Mouse (Mus musculus): ENCODE measurements around the gene Vps9d1. TPM values are rescaled to one million over a fixed set of nuclear protein-coding genes. Genes with fewer than 3 reads are reported as not detected.
"Not testable (repeated sequence)": the region's sequence is repeated elsewhere in the genome, so short reads cannot be mapped to it uniquely, and the experiment has no call there.

Gene Vps9d1
- 19.5 and 20.0 TPM in 2 replicates for polyA plus RNA-seq (2016; fragmentation: Nextera tagmentation; extraction: Ambion mirVana)

GRCm38 (mm10) chr8:123254099-123254885 lies at the start of gene Vps9d1, which contains the start of gene Zfp276:
Vps9d1 (minus strand) TSS chr8:123254348.
Zfp276 (plus strand) TSS chr8:123254195.
- Histone ChIP-seq H3K9me3 (replicated peaks) (no peaks in the 10 kb centered on the region), H3K27me3 (replicated peaks) (no peaks in the 10 kb centered on the region), H3K9ac (peak within 1 kb of the TSS; percentile 97), H3K27ac (ENCODE audit: poor library complexity, severe bottlenecking) (peak within 1 kb of the TSS; percentile 84), H3K4me3 (peak within 1 kb of the TSS; percentile 91), H3K4me2 (peak within 1 kb of the TSS; percentile 90), H3K4me1 (replicated peaks) (peaks cover 28% of the 10 kb centered on the region), H3K36me3 (peaks cover 58% of the 10 kb centered on the region)
- under 1% methylated on average over 72 of the region's 99 CpGs for WGBS
- peak; percentile 93 for ATAC-seq (ENCODE audit: insufficient number of reproducible peaks, low FRiP score)

- no peak overlapping the region for H3K27ac ChIP-seq (ENCODE audit: poor library complexity, severe bottlenecking)
- no peaks in the 10 kb centered on the region for H3K27me3 ChIP-seq (replicated peaks)
- peaks cover 55% of the 10 kb centered on the region for H3K36me3 ChIP-seq
- H3K4me3 ChIP-seq = no peak overlapping the region
- no peak overlapping the region for H3K9ac ChIP-seq
- H3K9me3 ChIP-seq (replicated peaks) = no peaks in the 10 kb centered on the region
- 88% methylated on average over 11 of the region's 11 CpGs for WGBS
- no peaks in the 10 kb centered on the region for H3K4me1 ChIP-seq (replicated peaks)
- no peak overlapping the region for H3K4me2 ChIP-seq
- no peak for ATAC-seq (ENCODE audit: insufficient number of reproducible peaks, low FRiP score)
Observed at GRCm38 (mm10) chr8:123298301-123298700, 44.2 kb upstream of the Vps9d1 start.

- no peak overlapping the region for H3K4me2 ChIP-seq
- H3K27me3 ChIP-seq (replicated peaks) = no peaks in the 10 kb centered on the region
- peaks cover 7% of the 10 kb centered on the region; the same call in 1 of the 2 replicates for H3K4me1 ChIP-seq (replicated peaks)
- no peak overlapping the region for H3K27ac ChIP-seq (ENCODE audit: poor library complexity, severe bottlenecking)
- H3K4me3 ChIP-seq = no peak overlapping the region
- 93% methylated on average over 2 of the region's 2 CpGs for WGBS
- ATAC-seq (ENCODE audit: insufficient number of reproducible peaks, low FRiP score) = no peak
- H3K9ac ChIP-seq = no peak overlapping the region
- peaks cover 61% of the 10 kb centered on the region for H3K36me3 ChIP-seq
- no peaks in the 10 kb centered on the region for H3K9me3 ChIP-seq (replicated peaks)
Observed at GRCm38 (mm10) chr8:123292785-123293184, 38.6 kb upstream of the Vps9d1 start.

- H3K4me2 ChIP-seq = no peak overlapping the region
- H3K36me3 ChIP-seq = peaks cover 62% of the 10 kb centered on the region
- H3K9me3 ChIP-seq (replicated peaks) = no peaks in the 10 kb centered on the region
- no peak overlapping the region for H3K9ac ChIP-seq
- H3K4me3 ChIP-seq = no peak overlapping the region
- peaks cover 7% of the 10 kb centered on the region; the same call in 1 of the 2 replicates for H3K4me1 ChIP-seq (replicated peaks)
- H3K27ac ChIP-seq (ENCODE audit: poor library complexity, severe bottlenecking) = no peak overlapping the region
- ATAC-seq (ENCODE audit: insufficient number of reproducible peaks, low FRiP score) = no peak
- 87% methylated on average over 3 of the region's 3 CpGs for WGBS
- no peaks in the 10 kb centered on the region for H3K27me3 ChIP-seq (replicated peaks)
Observed at GRCm38 (mm10) chr8:123292281-123292680, 38.1 kb upstream of the Vps9d1 start.

GRCm38 (mm10) chr8:123291716-123292115 lies 37.6 kb upstream of the Vps9d1 start:
- no peak overlapping the region for H3K27ac ChIP-seq (ENCODE audit: poor library complexity, severe bottlenecking)
- WGBS = 46% methylated on average over 8 of the region's 8 CpGs
- no peak overlapping the region for H3K4me3 ChIP-seq
- peaks cover 66% of the 10 kb centered on the region for H3K36me3 ChIP-seq
- H3K9me3 ChIP-seq (replicated peaks) = no peaks in the 10 kb centered on the region
- H3K4me2 ChIP-seq = no peak overlapping the region
- no peak overlapping the region for H3K9ac ChIP-seq
- peaks cover 7% of the 10 kb centered on the region; the same call in 1 of the 2 replicates for H3K4me1 ChIP-seq (replicated peaks)
- no peak for ATAC-seq (ENCODE audit: insufficient number of reproducible peaks, low FRiP score)
- H3K27me3 ChIP-seq (replicated peaks) = no peaks in the 10 kb centered on the region

- Histone ChIP-seq H3K4me2 (no peak overlapping the region), H3K9ac (no peak overlapping the region), H3K36me3 (peaks cover 63% of the 10 kb centered on the region), H3K27ac (ENCODE audit: poor library complexity, severe bottlenecking) (no peak overlapping the region), H3K27me3 (replicated peaks) (no peaks in the 10 kb centered on the region), H3K4me3 (no peak overlapping the region), H3K4me1 (replicated peaks) (peaks cover 7% of the 10 kb centered on the region; the same call in 1 of the 2 replicates), H3K9me3 (replicated peaks) (no peaks in the 10 kb centered on the region)
- ATAC-seq (ENCODE audit: insufficient number of reproducible peaks, low FRiP score) = no peak
- WGBS = 85% methylated on average over 8 of the region's 8 CpGs
Observed at GRCm38 (mm10) chr8:123290679-123291078, 36.5 kb upstream of the Vps9d1 start.

- H3K9ac ChIP-seq = no peak overlapping the region
- peaks cover 7% of the 10 kb centered on the region; the same call in 1 of the 2 replicates for H3K4me1 ChIP-seq (replicated peaks)
- WGBS = 76% methylated on average over 4 of the region's 4 CpGs
- no peak overlapping the region for H3K27ac ChIP-seq (ENCODE audit: poor library complexity, severe bottlenecking)
- H3K4me2 ChIP-seq = no peak overlapping the region
- H3K27me3 ChIP-seq (replicated peaks) = no peaks in the 10 kb centered on the region
- no peak for ATAC-seq (ENCODE audit: insufficient number of reproducible peaks, low FRiP score)
- no peaks in the 10 kb centered on the region for H3K9me3 ChIP-seq (replicated peaks)
- peaks cover 58% of the 10 kb centered on the region for H3K36me3 ChIP-seq
- no peak overlapping the region for H3K4me3 ChIP-seq
Observed at GRCm38 (mm10) chr8:123290166-123290565, 36.0 kb upstream of the Vps9d1 start.

- no peak for ATAC-seq (ENCODE audit: insufficient number of reproducible peaks, low FRiP score)
- Histone ChIP-seq H3K4me2 (no peak overlapping the region), H3K9me3 (replicated peaks) (no peaks in the 10 kb centered on the region), H3K27me3 (replicated peaks) (no peaks in the 10 kb centered on the region), H3K4me1 (replicated peaks) (peaks cover 20% of the 10 kb centered on the region), H3K9ac (no peak overlapping the region), H3K4me3 (no peak overlapping the region), H3K36me3 (peaks cover 47% of the 10 kb centered on the region), H3K27ac (ENCODE audit: poor library complexity, severe bottlenecking) (no peak overlapping the region)
- 95% methylated on average over 17 of the region's 17 CpGs for WGBS
Observed at GRCm38 (mm10) chr8:123287362-123287761, 33.2 kb upstream of the Vps9d1 start.

GRCm38 (mm10) chr8:123284493-123284892 lies 30.3 kb upstream of the Vps9d1 start:
- 48% methylated on average over 5 of the region's 5 CpGs for WGBS
- Histone ChIP-seq H3K27ac (ENCODE audit: poor library complexity, severe bottlenecking) (no peak overlapping the region), H3K4me2 (no peak overlapping the region), H3K4me3 (no peak overlapping the region), H3K4me1 (replicated peaks) (peaks cover 13% of the 10 kb centered on the region), H3K36me3 (peaks cover 52% of the 10 kb centered on the region), H3K9me3 (replicated peaks) (no peaks in the 10 kb centered on the region), H3K9ac (no peak overlapping the region; the same call in 1 of the 2 replicates), H3K27me3 (replicated peaks) (no peaks in the 10 kb centered on the region)
- ATAC-seq (ENCODE audit: insufficient number of reproducible peaks, low FRiP score) = no peak

- Histone ChIP-seq H3K27ac (ENCODE audit: poor library complexity, severe bottlenecking) (no peak overlapping the region), H3K9me3 (replicated peaks) (no peaks in the 10 kb centered on the region), H3K36me3 (peaks cover 49% of the 10 kb centered on the region), H3K4me2 (no peak overlapping the region), H3K9ac (no peak overlapping the region; the same call in 1 of the 2 replicates), H3K4me1 (replicated peaks) (peaks cover 13% of the 10 kb centered on the region), H3K27me3 (replicated peaks) (no peaks in the 10 kb centered on the region), H3K4me3 (no peak overlapping the region)
- 81% methylated on average over 7 of the region's 7 CpGs for WGBS
- no peak for ATAC-seq (ENCODE audit: insufficient number of reproducible peaks, low FRiP score)
Observed at GRCm38 (mm10) chr8:123283991-123284390, 29.8 kb upstream of the Vps9d1 start.

- not testable (repeated sequence) for H3K9me3 ChIP-seq (replicated peaks); H3K27ac ChIP-seq (ENCODE audit: poor library complexity, severe bottlenecking); H3K27me3 ChIP-seq (replicated peaks); ATAC-seq (ENCODE audit: insufficient number of reproducible peaks, low FRiP score); H3K4me2 ChIP-seq; H3K9ac ChIP-seq; H3K4me3 ChIP-seq
- H3K4me1 ChIP-seq (replicated peaks) = peaks cover 13% of the 10 kb centered on the region
- 92% methylated on average over 5 of the region's 6 CpGs for WGBS
- H3K36me3 ChIP-seq = peaks cover 39% of the 10 kb centered on the region
Observed at GRCm38 (mm10) chr8:123282994-123283393, 28.8 kb upstream of the Vps9d1 start.

Measured in heart, embryonic 12.5 days (tissue).